Comparison of ENCODE assay signal across 19 mouse cellular contexts in genomic region chr1:128810860-128811259, GRCm38 (mm10).
A peak's percentile ranks its signal among the peaks of the same experiment; 100 is the strongest.
DNase-seq lines count a peak whose midpoint lies in the region; ATAC-seq and TF ChIP-seq lines count a peak whose summit lies in the region.
"Had no signal": no experiment of that assay in that cellular context is flagged by ENCODE, and none has a peak within 500 bp of the region (broad histone marks: within the 10 kb centered on the region; RNA-seq: fewer than 3 reads in every experiment).

No protein-coding gene starts in this region.

- TF ChIP-seq EP300 in MEL (IDR thresholded peaks at IDR 0.05; ENCODE audit: low read depth in 1 of 2, low read length in 2 of 2), result no peak

- H3K27me3 ChIP-seq in MEL (ENCODE audit: control insufficient read depth in 1 of 2, insufficient read depth in 2 of 2, low read length in 2 of 2), result peaks cover 0 to under 1% of the 10 kb centered on the region in 2 experiments; a peak in 2 of 4 replicates
- no peaks in the 10 kb centered on the region for H3K27me3 ChIP-seq in intestine, embryonic 16.5 days (replicated peaks; ENCODE audit: control insufficient read depth, insufficient read depth, low read length)
- H3K27me3 ChIP-seq in midbrain, embryonic 15.5 days (replicated peaks), result no peaks in the 10 kb centered on the region
- H3K27me3 ChIP-seq: embryonic facial prominence, embryonic 13.5 days; hindbrain, embryonic 13.5 days; intestine, embryonic 15.5 days had no signal

- no peaks in the 10 kb centered on the region for H3K4me1 ChIP-seq in MEL (ENCODE audit: control insufficient read depth in 1 of 2, insufficient read depth in 2 of 2, low read length in 2 of 2)
- peaks cover 3% of the 10 kb centered on the region; the same call in 1 of the 2 replicates for H3K4me1 ChIP-seq in intestine, embryonic 16.5 days (ENCODE audit: control insufficient read depth, insufficient read depth, low read length)
- H3K4me1 ChIP-seq in midbrain, embryonic 15.5 days, result peaks cover 9% of the 10 kb centered on the region
- H3K4me1 ChIP-seq: intestine, embryonic 15.5 days had no signal

- DNase-seq in 416B (ENCODE audit: low read depth) (peak; percentile 32), MEL (ENCODE audit: low read depth, low spot score) (peak; percentile 12)
- DNase-seq in layer of hippocampus, postnatal 14 days (ENCODE audit: low spot score in 2 of 2), result no peak
- DNase-seq: adrenal gland, postnatal 14 days; cerebellum, adult 8-10 months; cerebellum, postnatal 25 days; gastrocnemius, postnatal 14 days; heart, postnatal 10 days; heart, postnatal 4 days had no signal

- no peak overlapping the region for H3K27ac ChIP-seq in MEL (ENCODE audit: control insufficient read depth, low read depth, low read length)
- no peak overlapping the region for H3K27ac ChIP-seq in intestine, embryonic 16.5 days (ENCODE audit: low read length)
- no peak overlapping the region for H3K27ac ChIP-seq in midbrain, embryonic 15.5 days
- H3K27ac ChIP-seq: embryonic facial prominence, embryonic 13.5 days; forebrain, embryonic 12.5 days; hindbrain, embryonic 13.5 days; intestine, embryonic 15.5 days had no signal

- H3K9me3 ChIP-seq in MEL (replicated peaks; ENCODE audit: insufficient read depth, low read length), result no peaks in the 10 kb centered on the region
- H3K9me3 ChIP-seq in intestine, embryonic 16.5 days (ENCODE audit: control insufficient read depth, low read length), result no peaks in the 10 kb centered on the region
- H3K9me3 ChIP-seq in midbrain, embryonic 15.5 days, result no peaks in the 10 kb centered on the region
- H3K9me3 ChIP-seq: embryonic facial prominence, embryonic 13.5 days; forebrain, embryonic 12.5 days; hindbrain, embryonic 13.5 days; intestine, embryonic 15.5 days had no signal

- WGBS in intestine, embryonic 16.5 days, result 86% methylated on average over 3 of the region's 3 CpGs
- WGBS in midbrain, embryonic 15.5 days, result 82% methylated on average over 3 of the region's 3 CpGs

- no peaks in the 10 kb centered on the region for H3K36me3 ChIP-seq in MEL (ENCODE audit: control insufficient read depth in 1 of 2, insufficient read depth in 2 of 2, low read length in 2 of 2)
- H3K36me3 ChIP-seq in intestine, embryonic 16.5 days (ENCODE audit: control insufficient read depth, insufficient read depth, low read length), result no peaks in the 10 kb centered on the region
- H3K36me3 ChIP-seq in midbrain, embryonic 15.5 days (replicated peaks), result no peaks in the 10 kb centered on the region
- H3K36me3 ChIP-seq: embryonic facial prominence, embryonic 13.5 days; forebrain, embryonic 12.5 days; G1E; hindbrain, embryonic 13.5 days; intestine, embryonic 15.5 days had no signal

- TF ChIP-seq RAD21 in MEL (IDR thresholded peaks at IDR 0.05; ENCODE audit: low read depth, low read length), result no peak

- H3K79me2 ChIP-seq in MEL (ENCODE audit: control insufficient read depth, insufficient read depth, low read length, poor library complexity), result no peaks in the 10 kb centered on the region

- no peak overlapping the region for H3K4me2 ChIP-seq in intestine, embryonic 16.5 days (ENCODE audit: low read depth, low read length)
- no peak overlapping the region for H3K4me2 ChIP-seq in midbrain, embryonic 15.5 days
- H3K4me2 ChIP-seq: embryonic facial prominence, embryonic 13.5 days; forebrain, embryonic 12.5 days; hindbrain, embryonic 13.5 days; intestine, embryonic 15.5 days had no signal

- no peak overlapping the region for H3K9ac ChIP-seq in MEL (ENCODE audit: control insufficient read depth, low read depth, low read length, poor library complexity, severe bottlenecking)
- no peak overlapping the region for H3K9ac ChIP-seq in intestine, embryonic 16.5 days (ENCODE audit: low read depth, low read length)
- no peak overlapping the region for H3K9ac ChIP-seq in midbrain, embryonic 15.5 days
- H3K9ac ChIP-seq: embryonic facial prominence, embryonic 13.5 days; forebrain, embryonic 12.5 days; hindbrain, embryonic 13.5 days; intestine, embryonic 15.5 days had no signal

- H3K4me3 ChIP-seq in MEL (ENCODE audit: control insufficient read depth in 1 of 2, insufficient read depth in 1 of 2, low read depth in 2 of 2, low read length in 2 of 2), result no peak overlapping the region
- H3K4me3 ChIP-seq in intestine, embryonic 16.5 days (ENCODE audit: low read length), result no peak overlapping the region
- H3K4me3 ChIP-seq in midbrain, embryonic 15.5 days, result no peak overlapping the region
- H3K4me3 ChIP-seq: embryonic facial prominence, embryonic 13.5 days; forebrain, embryonic 12.5 days; hindbrain, embryonic 13.5 days; intestine, embryonic 15.5 days had no signal

- peak; percentile 69 to 72 for ATAC-seq in hematopoietic stem cell, adult 5-6 weeks (replicated peaks in 1 of 2; ENCODE audit: insufficient read depth in 1 of 2, low FRiP score in 2 of 2, low TSS enrichment in 1 of 2, low read depth in 1 of 2, poor library complexity in 2 of 2, severe bottlenecking in 2 of 2)
- 0 out of 2 replicates have a peak, but pooled peaks have one; percentile 30 for ATAC-seq in neutrophil, adult 5-6 weeks (ENCODE audit: extremely low read depth, insufficient number of reproducible peaks, low FRiP score, poor library complexity, severe bottlenecking)
- no peak for ATAC-seq in intestine, embryonic 16.5 days
- no peak for ATAC-seq in midbrain, embryonic 15.5 days (replicated peaks)
- ATAC-seq: forebrain, embryonic 16.5 days; intestine, embryonic 15.5 days had no signal

- no peak for TF ChIP-seq CTCF in MEL (IDR thresholded peaks at IDR 0.05 in 2 of 3, conservative IDR thresholded peaks at IDR 0.05 in 1 of 3; ENCODE audit: control insufficient read depth in 1 of 3, insufficient read depth in 1 of 3, low read depth in 2 of 3, low read length in 3 of 3, poor library complexity in 1 of 3, severe bottlenecking in 1 of 3)

- TF ChIP-seq POLR2A in MEL (IDR thresholded peaks at IDR 0.05; ENCODE audit: control insufficient read depth in 1 of 2, insufficient read depth in 1 of 2, low read depth in 1 of 2, low read length in 2 of 2, poor library complexity in 1 of 2), result no peak

TF ChIP-seq in MEL, 35 proteins besides CTCF, POLR2A, EP300 and RAD21:
- TF ChIP-seq RCOR1 (IDR thresholded peaks at IDR 0.05; ENCODE audit: low read depth, low read length) (no peak), GATA1 (IDR thresholded peaks at IDR 0.05; ENCODE audit: low read depth, low read length) (no peak), MAFK (IDR thresholded peaks at IDR 0.05; ENCODE audit: borderline replicate concordance, low read depth, low read length) (peak; percentile 79; the same call in 1 of the 2 replicates), JUND (IDR thresholded peaks at IDR 0.05; ENCODE audit: low read depth, low read length) (no peak), UBTF (IDR thresholded peaks at IDR 0.05; ENCODE audit: borderline replicate concordance, insufficient read depth, low read depth, low read length) (no peak), HCFC1 (IDR thresholded peaks at IDR 0.05; ENCODE audit: low read depth, low read length) (no peak)
TF ChIP-seq in MEL: peak in this region for 1.

Comparison
In these comparisons a context has a peak if more than half of its experiments do, and no peak if none do; other contexts are left out.
1. DNase-seq: peak in 416B (single experiment) and MEL (single experiment); none in layer of hippocampus, postnatal 14 days (0 of 2).
2. ATAC-seq: peak in hematopoietic stem cell, adult 5-6 weeks (2 of 2) and neutrophil, adult 5-6 weeks (single experiment); none in intestine, embryonic 16.5 days (single experiment) and midbrain, embryonic 15.5 days (single experiment).